In genomic region chr19:53969226-53969625, GRCm38 (mm10) we compare ENCODE assay signal across 27 mouse cellular contexts.
"Had no signal": no experiment of that assay in that cellular context is flagged by ENCODE, and none has a peak within 500 bp of the region (broad histone marks: within the 10 kb centered on the region; RNA-seq: fewer than 3 reads in every experiment).

No protein-coding gene starts in this region.

- H3K9me3 ChIP-seq: embryonic facial prominence, embryonic 10.5 days; embryonic facial prominence, embryonic 12.5 days; embryonic facial prominence, embryonic 13.5 days; embryonic facial prominence, embryonic 15.5 days; forebrain, embryonic 10.5 days; forebrain, embryonic 12.5 days; forebrain, embryonic 13.5 days; forebrain, embryonic 15.5 days had no signal

- H3K4me1 ChIP-seq: embryonic facial prominence, embryonic 10.5 days; embryonic facial prominence, embryonic 12.5 days; forebrain, embryonic 10.5 days; forebrain, embryonic 12.5 days; forebrain, embryonic 13.5 days; forebrain, embryonic 15.5 days had no signal

- H3K27ac ChIP-seq: embryonic facial prominence, embryonic 10.5 days; embryonic facial prominence, embryonic 12.5 days; embryonic facial prominence, embryonic 13.5 days; embryonic facial prominence, embryonic 15.5 days; forebrain, embryonic 10.5 days; forebrain, embryonic 12.5 days; forebrain, embryonic 13.5 days; forebrain, embryonic 15.5 days; gastrocnemius, adult 2 months; heart, adult 2 months had no signal

- DNase-seq: cerebellum, adult 9-10 months; cerebellum, adult 9-11 months; cerebellum, postnatal 10 days; cerebellum, postnatal 14 days; cerebellum, postnatal 25 days; cerebellum, postnatal 36 days; embryo, embryonic 11 days; forebrain, postnatal 0 days; gastrocnemius, adult 2 months; gastrocnemius, postnatal 10 days; gastrocnemius, postnatal 14 days; gastrocnemius, postnatal 25 days; gastrocnemius, postnatal 36 days; heart, adult 11 months; heart, adult 18-20 months; heart, adult 2 months had no signal

- H3K4me3 ChIP-seq: embryonic facial prominence, embryonic 10.5 days; embryonic facial prominence, embryonic 12.5 days; embryonic facial prominence, embryonic 13.5 days; embryonic facial prominence, embryonic 15.5 days; erythroblast, embryonic 14.5 days; forebrain, embryonic 10.5 days; forebrain, embryonic 12.5 days; forebrain, embryonic 13.5 days; forebrain, embryonic 15.5 days; gastrocnemius, adult 2 months; heart, adult 2 months had no signal

- ATAC-seq: forebrain, embryonic 13.5 days; forebrain, embryonic 14.5 days; forebrain, embryonic 15.5 days; forebrain, embryonic 16.5 days; forebrain, postnatal 0 days had no signal

- H3K9ac ChIP-seq: embryonic facial prominence, embryonic 12.5 days; embryonic facial prominence, embryonic 13.5 days; embryonic facial prominence, embryonic 15.5 days; forebrain, embryonic 12.5 days; forebrain, embryonic 13.5 days; forebrain, embryonic 15.5 days; forebrain, postnatal 0 days had no signal

- H3K36me3 ChIP-seq: embryonic facial prominence, embryonic 10.5 days; embryonic facial prominence, embryonic 12.5 days; embryonic facial prominence, embryonic 13.5 days; embryonic facial prominence, embryonic 15.5 days; forebrain, embryonic 10.5 days; forebrain, embryonic 12.5 days; forebrain, embryonic 15.5 days had no signal

- H3K4me2 ChIP-seq: embryonic facial prominence, embryonic 12.5 days; embryonic facial prominence, embryonic 13.5 days; embryonic facial prominence, embryonic 15.5 days; forebrain, embryonic 12.5 days; forebrain, embryonic 13.5 days; forebrain, embryonic 15.5 days had no signal

- H3K27me3 ChIP-seq: embryonic facial prominence, embryonic 12.5 days; embryonic facial prominence, embryonic 13.5 days; embryonic facial prominence, embryonic 15.5 days; forebrain, embryonic 12.5 days; forebrain, embryonic 13.5 days; forebrain, embryonic 15.5 days had no signal
